Mouse (Mus musculus) heart, embryonic 15.5 days (tissue): ENCODE results near the gene Ap1s1. TPM values are rescaled to one million over a fixed set of nuclear protein-coding genes. Genes with fewer than 3 reads are reported as not detected.

Source experiments
- ATAC-seq: fragments of 200-750 bp; cut with Nextera tagmentation; replicated peaks from 2 replicates; pipeline ENCODE4 v1.8.0; 2017; ENCODE audit warnings: low read depth, moderate TSS enrichment; ENCODE audit not compliant: insufficient number of reproducible peaks, insufficient read depth, low FRiP score
- H3K27ac ChIP-seq: fragments of 300-500 bp; sonication (generic); 2 replicates; pipeline ENCODE4 v1.5.1; 2015; ENCODE audit warnings: mild to moderate bottlenecking, inconsistent platforms
- H3K27me3 ChIP-seq: fragments of 300-500 bp; sonication (generic); 2 replicates; pipeline ENCODE4 v1.6.1; 2015; ENCODE audit warnings: inconsistent platforms
- H3K36me3 ChIP-seq: fragments of 300-500 bp; sonication (generic); 2 replicates; pipeline ENCODE4 v1.6.1; 2015; ENCODE audit warnings: mild to moderate bottlenecking, inconsistent platforms
- H3K4me1 ChIP-seq: fragments of 300-500 bp; sonication (generic); replicated peaks from 2 replicates; pipeline ENCODE4 v1.6.1; 2015; ENCODE audit warnings: inconsistent platforms
- H3K4me2 ChIP-seq: fragments of 300-500 bp; sonication (generic); 2 replicates; pipeline ENCODE4 v1.6.1; 2015; ENCODE audit warnings: inconsistent platforms, mild to moderate bottlenecking, moderate library complexity
- H3K4me3 ChIP-seq: fragments of 300-500 bp; sonication (generic); 2 replicates; pipeline ENCODE4 v1.5.1; 2015; ENCODE audit warnings: mild to moderate bottlenecking, inconsistent platforms
- H3K9ac ChIP-seq: fragments of 300-500 bp; sonication (generic); 2 replicates; pipeline ENCODE4 v1.6.1; 2015; ENCODE audit warnings: mild to moderate bottlenecking, inconsistent platforms
- H3K9me3 ChIP-seq: fragments of 300-500 bp; sonication (generic); replicated peaks from 2 replicates; pipeline ENCODE4 v1.6.1; 2016; ENCODE audit warnings: inconsistent platforms
- WGBS: fragments of 180-500 bp; shearing (Covaris S2); methylation state at CpG from one replicate; pipeline ENCODE4 v1.1.7; 2015; ENCODE audit warnings: mixed read lengths; 5-methylcytosine and 5-hydroxymethylcytosine counted together
- polyA plus RNA-seq: library from polyadenylated mRNA; unstranded; fragments of >200 nt; fragmentation: Nextera tagmentation; extraction: Ambion mirVana; gene quantifications from 2 replicates; pipeline ENCODE4 v1.2.1, GENCODE M21; 2015

Gene Ap1s1
- polyA plus RNA-seq, 1 experiment from 2014 or later: 120 TPM

GRCm38 (mm10) chr5:137077187-137077586 is 31.3 kb upstream of the Ap1s1 start:
- H3K36me3 ChIP-seq: no peaks in the 10 kb centered on the region
- H3K27ac ChIP-seq: peak overlapping the region; percentile 93
- no peak overlapping the region for H3K4me3 ChIP-seq
- no peaks in the 10 kb centered on the region for H3K9me3 ChIP-seq
- WGBS: 76% methylated on average over 7 of the region's 7 CpGs
- H3K4me2 ChIP-seq: no peak overlapping the region
- no peak for ATAC-seq
- H3K4me1 ChIP-seq: peaks cover 65% of the 10 kb centered on the region
- H3K9ac ChIP-seq: no peak overlapping the region
- H3K27me3 ChIP-seq: no peaks in the 10 kb centered on the region

- ATAC-seq: peak; percentile 51
- Histone ChIP-seq H3K4me1 (peaks cover 74% of the 10 kb centered on the region), H3K9me3 (no peaks in the 10 kb centered on the region), H3K9ac (no peak overlapping the region), H3K4me3 (no peak overlapping the region), H3K4me2 (peak overlapping the region; percentile 31; the same call in 1 of the 2 replicates), H3K27ac (peak overlapping the region; percentile 93), H3K27me3 (no peaks in the 10 kb centered on the region), H3K36me3 (no peaks in the 10 kb centered on the region)
- 17% methylated on average over 12 of the region's 12 CpGs for WGBS
These were observed 30.4 kb upstream of the Ap1s1 start for GRCm38 (mm10) chr5:137076191-137076930.

- Histone ChIP-seq H3K27me3 (no peaks in the 10 kb centered on the region), H3K9me3 (no peaks in the 10 kb centered on the region), H3K27ac (peak overlapping the region; percentile 93), H3K4me2 (no peak overlapping the region), H3K4me3 (no peak overlapping the region), H3K4me1 (peaks cover 73% of the 10 kb centered on the region), H3K9ac (no peak overlapping the region), H3K36me3 (no peaks in the 10 kb centered on the region)
- 46% methylated on average over 6 of the region's 6 CpGs for WGBS
- ATAC-seq: no peak
These were observed 29.8 kb upstream of the Ap1s1 start for GRCm38 (mm10) chr5:137075726-137076125.

GRCm38 (mm10) chr5:137074191-137074651 is 28.3 kb upstream of the Ap1s1 start:
- Histone ChIP-seq H3K9ac (no peak overlapping the region), H3K27me3 (no peaks in the 10 kb centered on the region), H3K9me3 (no peaks in the 10 kb centered on the region), H3K4me1 (peaks cover 65% of the 10 kb centered on the region), H3K36me3 (no peaks in the 10 kb centered on the region), H3K4me2 (no peak overlapping the region), H3K27ac (peak overlapping the region; percentile 34), H3K4me3 (no peak overlapping the region)
- WGBS: 44% methylated on average over 6 of the region's 6 CpGs
- no peak for ATAC-seq

- Histone ChIP-seq H3K27ac (peak overlapping the region; percentile 91), H3K4me1 (peaks cover 55% of the 10 kb centered on the region), H3K27me3 (no peaks in the 10 kb centered on the region), H3K4me2 (no peak overlapping the region), H3K9ac (no peak overlapping the region), H3K4me3 (no peak overlapping the region), H3K9me3 (no peaks in the 10 kb centered on the region), H3K36me3 (no peaks in the 10 kb centered on the region)
- no peak for ATAC-seq
- 92% methylated on average over 8 of the region's 8 CpGs for WGBS
These were observed 27.2 kb upstream of the Ap1s1 start for GRCm38 (mm10) chr5:137073141-137073540.

DNA sequence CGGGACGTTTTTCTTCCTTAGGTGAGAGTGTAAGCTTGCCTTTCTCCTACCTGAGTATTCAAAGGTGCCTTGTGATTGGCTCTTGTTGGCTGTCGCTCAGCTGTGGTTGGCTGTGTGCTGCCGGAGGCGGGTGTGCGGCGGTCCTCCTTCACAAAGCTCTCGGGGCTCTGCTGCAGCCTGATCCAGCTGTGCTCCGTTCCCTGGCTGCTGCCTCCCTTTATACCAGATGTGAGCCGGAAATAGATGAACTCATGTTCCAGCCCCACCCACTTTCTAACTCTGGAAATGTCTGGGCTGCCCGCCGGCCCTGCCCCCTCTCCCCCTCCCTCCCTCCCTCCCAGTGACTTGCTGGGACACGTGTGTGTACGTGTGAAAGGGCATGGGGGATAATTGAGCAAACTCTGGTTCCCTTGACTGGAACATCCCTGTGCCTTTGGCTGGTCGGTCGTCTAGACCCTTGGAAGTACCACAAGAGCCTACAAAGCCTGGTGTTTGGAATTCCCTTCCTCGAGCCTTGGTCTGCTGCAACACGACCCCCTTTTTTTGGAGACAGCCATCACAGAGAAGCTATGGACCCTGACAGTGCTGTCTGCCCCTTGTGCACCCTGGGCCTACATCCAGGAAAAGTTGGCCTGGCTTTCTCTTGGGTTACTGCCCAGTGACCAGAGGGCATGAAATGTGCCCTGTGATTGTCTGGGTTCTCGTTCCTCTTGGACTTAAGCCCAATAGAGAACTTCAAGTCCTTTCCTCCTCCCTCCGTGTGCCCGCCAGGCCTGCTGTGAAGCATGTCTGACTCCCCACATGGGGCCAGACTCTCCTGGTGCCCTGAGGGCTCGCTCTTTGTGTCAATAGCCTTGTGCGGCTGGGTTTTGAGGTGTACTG is 26.4 kb upstream of the Ap1s1 start, which contains the start of gene Serpine1:
Serpine1 (minus strand) TSS at position 190 of the 882 bp plus-strand sequence.
- Histone ChIP-seq H3K9ac (no peak within 1 kb of the TSS), H3K9me3 (no peaks in the 10 kb centered on the region), H3K36me3 (no peaks in the 10 kb centered on the region), H3K27me3 (no peaks in the 10 kb centered on the region), H3K27ac (peak within 1 kb of the TSS; percentile 91), H3K4me3 (peak within 1 kb of the TSS; percentile 41), H3K4me2 (peak within 1 kb of the TSS; percentile 60), H3K4me1 (peaks cover 47% of the 10 kb centered on the region)
- ATAC-seq: peak; percentile 87
- 10% methylated on average over 23 of the region's 23 CpGs for WGBS

DNA sequence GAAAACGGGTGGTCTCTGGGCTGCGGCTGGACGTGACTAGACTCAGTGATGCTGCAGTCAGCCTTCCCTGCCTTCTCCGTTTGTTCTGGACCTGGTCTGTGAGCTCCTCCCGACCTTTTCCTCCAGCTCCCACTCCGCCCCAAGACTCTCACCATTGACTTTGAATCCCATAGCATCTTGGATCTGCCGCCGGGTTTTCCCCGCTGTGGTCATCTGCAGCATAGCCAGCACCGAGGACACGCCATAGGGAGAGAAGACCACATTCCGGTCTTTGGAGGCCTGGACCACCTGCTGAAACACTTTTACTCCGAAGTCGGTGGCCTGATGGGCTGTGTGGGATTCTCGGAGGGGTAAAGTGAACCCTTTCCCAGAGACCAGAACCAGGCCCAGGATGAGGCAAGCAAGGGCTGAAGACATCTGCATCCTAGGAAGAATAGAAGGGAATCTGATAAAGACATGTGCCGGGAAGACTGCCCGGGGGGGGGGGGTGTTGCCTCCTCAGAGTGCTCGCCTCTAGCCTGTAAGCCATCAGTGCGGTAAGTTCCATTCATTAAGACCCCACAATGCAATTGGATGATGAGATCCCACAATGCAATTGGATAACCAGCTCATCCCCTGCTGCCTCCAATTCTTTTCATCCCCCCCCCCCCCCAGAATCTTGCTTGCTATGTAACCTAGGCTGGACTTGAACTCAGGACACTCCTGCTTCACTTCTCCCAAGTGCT is 25.1 kb upstream of the Ap1s1 start:
- Histone ChIP-seq H3K9ac (no peak overlapping the region), H3K27ac (no peak overlapping the region), H3K4me2 (peak overlapping the region; percentile 60), H3K9me3 (no peaks in the 10 kb centered on the region), H3K4me1 (peaks cover 34% of the 10 kb centered on the region), H3K36me3 (no peaks in the 10 kb centered on the region), H3K4me3 (peak overlapping the region; percentile 41; the same call in 1 of the 2 replicates), H3K27me3 (no peaks in the 10 kb centered on the region)
- no peak for ATAC-seq
- 80% methylated on average over 19 of the region's 19 CpGs for WGBS

DNA sequence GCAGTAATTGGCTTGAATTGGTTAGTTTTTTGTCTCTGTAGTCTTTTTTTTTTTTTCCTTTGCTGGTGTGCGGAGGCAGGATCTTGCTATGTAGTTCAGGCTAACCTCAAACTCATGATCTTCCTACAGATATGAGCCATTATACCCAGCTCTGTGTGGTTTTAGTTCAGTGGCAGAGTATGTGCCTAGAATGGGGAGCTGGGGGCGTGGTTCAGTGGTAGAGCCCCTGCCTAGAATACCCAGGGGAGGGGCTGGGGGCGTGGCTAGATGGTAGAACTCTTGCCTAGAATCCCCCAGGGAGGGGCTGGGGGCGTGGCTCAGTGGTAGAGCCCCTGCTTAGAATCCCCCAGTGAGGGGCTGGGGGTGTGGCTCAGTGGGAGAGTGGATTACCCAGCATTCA is 22.8 kb upstream of the Ap1s1 start:
- no peak for ATAC-seq
- no peak overlapping the region for H3K9ac ChIP-seq
- no peak overlapping the region for H3K4me3 ChIP-seq
- H3K27me3 ChIP-seq: no peaks in the 10 kb centered on the region
- WGBS: 70% methylated on average over 4 of the region's 4 CpGs
- no peaks in the 10 kb centered on the region for H3K36me3 ChIP-seq
- H3K27ac ChIP-seq: no peak overlapping the region
- peaks cover 20% of the 10 kb centered on the region for H3K4me1 ChIP-seq
- H3K9me3 ChIP-seq: no peaks in the 10 kb centered on the region
- H3K4me2 ChIP-seq: no peak overlapping the region

GRCm38 (mm10) chr5:137065923-137066322 is 20.0 kb upstream of the Ap1s1 start:
- Histone ChIP-seq H3K9me3 (no peaks in the 10 kb centered on the region), H3K9ac (no peak overlapping the region), H3K27me3 (no peaks in the 10 kb centered on the region), H3K27ac (no peak overlapping the region), H3K4me2 (no peak overlapping the region), H3K36me3 (no peaks in the 10 kb centered on the region; the same call in 1 of the 2 replicates), H3K4me1 (no peaks in the 10 kb centered on the region; the same call in 1 of the 2 replicates), H3K4me3 (no peak overlapping the region)
- ATAC-seq: no peak
- 67% methylated on average over 8 of the region's 8 CpGs for WGBS

DNA sequence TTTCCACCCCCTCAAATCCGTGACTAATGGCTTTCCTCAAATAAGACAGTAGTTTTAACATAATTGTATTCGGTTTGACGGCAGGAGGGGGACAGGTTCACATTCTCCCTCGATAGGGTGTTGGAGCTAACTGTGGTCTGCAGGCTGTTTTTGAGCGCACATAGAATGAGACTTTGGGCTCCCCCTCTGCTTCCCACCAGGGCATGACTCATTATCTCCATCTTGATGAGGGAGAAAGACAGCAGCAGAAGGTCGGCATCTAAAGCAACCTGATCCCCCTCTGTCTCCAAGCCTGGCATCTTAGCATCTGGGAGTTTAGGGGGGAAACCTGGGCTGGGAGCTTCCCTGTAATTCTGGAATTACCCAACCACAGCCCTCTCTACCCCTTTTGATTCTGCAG is 19.5 kb upstream of the Ap1s1 start:
- Histone ChIP-seq H3K4me2 (no peak overlapping the region), H3K9me3 (no peaks in the 10 kb centered on the region), H3K4me3 (no peak overlapping the region), H3K27ac (no peak overlapping the region), H3K9ac (no peak overlapping the region), H3K27me3 (no peaks in the 10 kb centered on the region), H3K36me3 (no peaks in the 10 kb centered on the region; the same call in 1 of the 2 replicates), H3K4me1 (no peaks in the 10 kb centered on the region; the same call in 1 of the 2 replicates)
- WGBS: 68% methylated on average over 6 of the region's 6 CpGs
- no peak for ATAC-seq

- 84% methylated on average over 5 of the region's 5 CpGs for WGBS
- Histone ChIP-seq H3K9me3 (no peaks in the 10 kb centered on the region), H3K36me3 (no peaks in the 10 kb centered on the region; the same call in 1 of the 2 replicates), H3K4me1 (no peaks in the 10 kb centered on the region; the same call in 1 of the 2 replicates), H3K4me2 (no peak overlapping the region), H3K27me3 (no peaks in the 10 kb centered on the region), H3K4me3 (no peak overlapping the region), H3K27ac (no peak overlapping the region), H3K9ac (no peak overlapping the region)
- no peak for ATAC-seq
These were observed 16.7 kb upstream of the Ap1s1 start for GRCm38 (mm10) chr5:137062601-137063000.
